Mouse (Mus musculus): ENCODE results near the gene Zfp78. TPM values are rescaled to one million over a fixed set of nuclear protein-coding genes. Genes with fewer than 3 reads are reported as not detected.

Gene Zfp78
- total RNA-seq, 4 experiments from 2014 or later, result 2.7 to 5.0 (median 3.8) TPM

GRCm38 (mm10) chr7:6388971-6389370 lies 25.9 kb downstream of the Zfp78 start:
- DNase-seq, result no peak

DNA sequence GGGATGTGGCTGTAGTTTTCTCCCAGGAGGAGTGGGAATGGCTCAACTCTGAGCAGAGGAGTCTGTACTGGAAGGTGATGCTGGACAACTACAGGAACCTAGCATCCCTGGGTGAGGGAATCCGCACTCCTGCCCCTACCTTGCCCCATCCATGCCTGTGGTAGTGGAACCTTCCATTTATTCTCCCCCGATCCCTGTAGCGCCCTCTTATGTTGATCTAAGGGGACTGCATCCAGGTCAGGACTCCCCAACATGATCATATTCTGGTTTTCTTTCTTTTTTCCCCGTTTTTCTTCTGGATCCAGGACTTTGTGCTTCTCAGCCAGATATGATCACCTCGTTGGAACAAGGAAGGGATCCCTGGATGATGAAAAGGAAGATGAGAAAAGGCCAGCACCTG lies 26.4 kb downstream of the Zfp78 start:
- DNase-seq, result no peak

GRCm38 (mm10) chr7:6397996-6398975 lies 35.2 kb downstream of the Zfp78 start, which contains the start of gene Smim17:
TSS of gene Smim17 (plus strand) at chr7:6398715.
- peak; percentile 44 for DNase-seq

DNA sequence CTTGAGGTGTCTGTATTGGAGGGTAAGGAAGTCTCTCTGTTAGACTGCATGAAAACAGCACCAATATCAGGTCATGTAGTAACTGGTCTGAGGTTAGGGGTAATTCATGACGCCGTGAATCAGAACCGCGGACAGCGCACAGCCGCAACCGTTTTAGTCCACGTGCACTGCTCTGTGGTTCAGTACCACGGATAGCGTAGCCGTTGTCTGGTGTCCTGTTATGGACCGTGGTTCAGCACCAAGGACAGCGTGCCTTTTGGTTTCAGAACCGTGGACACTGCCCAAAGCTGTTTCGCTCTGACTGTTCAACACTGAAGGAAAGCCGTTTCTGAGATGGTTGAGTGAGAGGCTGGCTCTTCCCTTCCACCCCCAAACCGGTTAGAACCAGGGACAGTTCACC lies 47.0 kb downstream of the Zfp78 start, which contains the start of gene Gm20715:
Gm20715 (plus strand) TSS at position 235 of the 400 bp plus-strand sequence.
- peak; percentile 88 for DNase-seq

GRCm38 (mm10) chr7:6414626-6415441 lies 51.8 kb downstream of the Zfp78 start:
- no peak for DNase-seq

GRCm38 (mm10) chr7:6415442-6415787 lies 52.3 kb downstream of the Zfp78 start:
- DNase-seq, result no peak

DNA sequence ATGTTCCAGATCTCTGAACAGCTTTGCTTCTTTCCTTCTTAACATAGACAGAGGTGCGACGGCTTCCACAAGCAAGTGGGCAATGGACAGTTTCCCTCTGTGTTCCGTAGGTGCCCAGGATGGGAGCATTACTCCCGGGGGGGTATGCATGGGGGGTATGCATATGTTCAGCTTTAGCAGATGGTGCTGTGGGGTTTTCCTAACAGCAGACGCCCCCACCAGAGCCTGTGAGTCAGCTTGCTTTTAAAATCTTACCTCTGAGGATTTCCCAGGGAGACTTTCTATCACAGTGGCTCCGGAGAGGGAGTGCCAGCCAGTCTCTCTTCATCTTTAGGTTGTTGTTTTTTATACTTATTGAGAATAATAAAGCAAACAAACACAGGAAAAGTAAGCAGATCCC lies 56.8 kb downstream of the Zfp78 start:
- no peak for DNase-seq

GRCm38 (mm10) chr7:6429381-6429780 lies 66.3 kb downstream of the Zfp78 start:
- no peak for DNase-seq

DNA sequence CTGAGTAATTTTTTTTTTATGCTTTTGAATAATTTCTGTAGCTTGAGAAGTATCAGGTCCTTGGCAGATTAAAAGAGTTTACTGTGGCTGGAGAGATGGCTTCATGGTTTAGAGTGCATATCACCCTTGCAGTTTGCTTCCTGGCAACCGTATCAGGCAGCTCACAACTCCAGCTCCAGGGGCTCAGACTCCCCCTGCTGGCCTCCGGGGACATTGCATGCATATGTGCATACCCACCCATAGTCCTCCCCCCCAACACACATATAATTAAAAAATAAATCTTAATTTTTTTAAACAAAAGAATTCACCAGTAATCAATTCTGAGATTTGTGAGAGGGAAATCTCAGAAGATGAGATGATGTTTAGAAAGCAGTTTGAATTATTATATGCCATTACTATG lies 67.3 kb downstream of the Zfp78 start:
- no peak for DNase-seq

Other genes with a start within 250 kb of the Zfp78 start
- gene Zfp787, start 207.3 kb upstream of the Zfp78 start, total RNA-seq (2022), result 10 to 100 TPM; 42.8 to 60.3 (median 58.4) TPM
- 10 to 100 TPM; 33.7 to 39.7 (median 35.2) TPM for gene Zfp444, start 191.1 kb upstream of the Zfp78 start, total RNA-seq (2022)
- gene Galp, start 166.2 kb upstream of the Zfp78 start, total RNA-seq (2022), result not detected
- gene Zscan5b, start 141.0 kb upstream of the Zfp78 start, total RNA-seq (2022), result not detected
- gene Epp13, start 110.6 kb upstream of the Zfp78 start, total RNA-seq (2022), result not detected
- gene Zfp667, start 76.7 kb upstream of the Zfp78 start, total RNA-seq (2022), result 10 to 100 TPM; 10.0 to 15.3 (median 11.3) TPM
- 1 to 10 TPM; 4.1 to 4.7 (median 4.4) TPM for gene Zfp583, start 32.0 kb upstream of the Zfp78 start, total RNA-seq (2022)
- 1 to 10 TPM; 1.0 to 2.2 (median 1.4) TPM for gene Gm3854, start 19.5 kb upstream of the Zfp78 start, total RNA-seq (2022)
- gene Zfp28, start 20.0 kb downstream of the Zfp78 start, total RNA-seq (2022), result 1 to 10 TPM; 4.2 to 9.0 (median 6.5) TPM
- 1 to 10 TPM in 2 of 4 experiments, under 1 TPM in 2; 0.35 to 1.4 (median 0.78) TPM for gene Smim17, start 35.4 kb downstream of the Zfp78 start, total RNA-seq (2022)
- under 1 TPM in 1 of 4 experiments, not detected in 3; 0.05 TPM for gene Gm20715, start 47.0 kb downstream of the Zfp78 start, total RNA-seq (2022)
- gene Olfr1344, start 75.4 kb downstream of the Zfp78 start, total RNA-seq (2022), result under 1 TPM in 2 of 4 experiments, not detected in 2; 0.27 to 0.46 TPM
- gene Olfr1336, start 92.9 kb downstream of the Zfp78 start, total RNA-seq (2022), result under 1 TPM in 1 of 4 experiments, not detected in 3; 0.03 TPM
- gene Olfr1346, start 103.8 kb downstream of the Zfp78 start, total RNA-seq (2022), result not detected
- not detected for gene Olfr5, start 123.7 kb downstream of the Zfp78 start, total RNA-seq (2022)
- gene Olfr1347, start 136.5 kb downstream of the Zfp78 start, total RNA-seq (2022), result not detected
- gene Olfr1348, start 145.5 kb downstream of the Zfp78 start, total RNA-seq (2022), result not detected
- gene Olfr1349, start 159.7 kb downstream of the Zfp78 start, total RNA-seq (2022), result not detected
- not detected for gene Olfr1350, start 201.6 kb downstream of the Zfp78 start, total RNA-seq (2022)